Mouse (Mus musculus): ENCODE data around the gene Dhrs13. TPM values are rescaled to one million over a fixed set of nuclear protein-coding genes. Genes with fewer than 3 reads are reported as not detected.
"Not testable (repeated sequence)": the region's sequence is repeated elsewhere in the genome, so short reads cannot be mapped to it uniquely, and the experiment has no call there.

Gene Dhrs13
- polyA plus RNA-seq, 1 experiment from 2014 or later, result 19.7 TPM

DNA sequence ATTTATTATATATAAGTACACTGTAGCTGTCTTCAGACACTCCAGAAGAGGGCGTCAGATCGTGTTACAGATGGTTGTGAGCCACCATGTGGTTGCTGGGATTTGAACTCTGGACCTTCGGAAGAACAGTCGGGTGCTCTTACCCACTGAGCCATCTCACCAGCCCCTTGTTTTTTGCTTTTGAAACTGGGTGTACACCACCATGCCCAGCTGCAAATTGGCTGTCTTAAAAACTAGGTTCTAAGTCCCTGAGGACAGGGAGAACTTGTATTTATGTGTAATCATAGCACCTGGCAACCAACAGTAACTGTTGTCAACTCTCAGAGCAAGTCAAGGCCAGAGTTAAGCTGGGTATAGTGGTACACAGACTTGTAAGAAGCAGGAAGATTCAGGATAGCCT lies 16.6 kb downstream of the Dhrs13 start:
- H3K4me1 ChIP-seq; H3K27me3 ChIP-seq; H3K27ac ChIP-seq (replicated peaks); H3K4me2 ChIP-seq (replicated peaks); H3K9me3 ChIP-seq (replicated peaks); H3K4me3 ChIP-seq (replicated peaks); H3K9ac ChIP-seq; ATAC-seq (ENCODE audit: insufficient number of reproducible peaks, low FRiP score, low TSS enrichment, low read depth): not testable (repeated sequence)
- WGBS, result 85% methylated on average over 4 of the region's 4 CpGs
- peaks cover 33% of the 10 kb centered on the region for H3K36me3 ChIP-seq

DNA sequence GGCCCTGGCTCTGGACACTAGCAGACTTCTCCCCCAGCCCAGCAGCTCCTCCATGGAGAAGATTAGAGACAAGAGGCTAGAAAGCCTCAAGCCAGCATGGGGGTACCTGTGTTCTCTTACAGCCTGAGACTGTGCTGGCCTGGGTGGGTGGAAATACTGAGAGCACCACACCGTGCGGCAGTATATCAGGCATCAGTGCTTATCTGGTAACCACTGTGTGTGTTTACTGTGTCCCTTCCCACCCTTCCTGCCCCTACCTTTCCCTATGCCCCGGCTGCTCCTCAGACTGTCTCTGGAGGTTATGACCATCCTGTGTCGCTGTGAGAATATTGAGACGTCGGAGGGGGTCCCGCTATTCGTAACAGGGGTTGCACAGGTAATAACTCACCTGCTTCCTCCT lies 21.0 kb downstream of the Dhrs13 start:
- Histone ChIP-seq H3K4me3 (replicated peaks) (no peak overlapping the region), H3K4me2 (replicated peaks) (no peak overlapping the region), H3K27me3 (no peaks in the 10 kb centered on the region), H3K9me3 (replicated peaks) (no peaks in the 10 kb centered on the region), H3K27ac (replicated peaks) (no peak overlapping the region), H3K4me1 (no peaks in the 10 kb centered on the region), H3K36me3 (peaks cover 64% of the 10 kb centered on the region), H3K9ac (no peak overlapping the region)
- 93% methylated on average over 8 of the region's 8 CpGs for WGBS
- no peak for ATAC-seq (ENCODE audit: insufficient number of reproducible peaks, low FRiP score, low TSS enrichment, low read depth)

- Histone ChIP-seq H3K4me1 (no peaks in the 10 kb centered on the region), H3K4me3 (replicated peaks) (no peak overlapping the region), H3K27ac (replicated peaks) (no peak overlapping the region), H3K4me2 (replicated peaks) (no peak overlapping the region), H3K36me3 (peaks cover 58% of the 10 kb centered on the region), H3K27me3 (no peaks in the 10 kb centered on the region), H3K9me3 (replicated peaks) (no peaks in the 10 kb centered on the region), H3K9ac (no peak overlapping the region)
- WGBS, result 80% methylated on average over 8 of the region's 8 CpGs
- no peak for ATAC-seq (ENCODE audit: insufficient number of reproducible peaks, low FRiP score, low TSS enrichment, low read depth)
Measured at GRCm38 (mm10) chr11:78056946-78057345, 24.9 kb downstream of the Dhrs13 start.

DNA sequence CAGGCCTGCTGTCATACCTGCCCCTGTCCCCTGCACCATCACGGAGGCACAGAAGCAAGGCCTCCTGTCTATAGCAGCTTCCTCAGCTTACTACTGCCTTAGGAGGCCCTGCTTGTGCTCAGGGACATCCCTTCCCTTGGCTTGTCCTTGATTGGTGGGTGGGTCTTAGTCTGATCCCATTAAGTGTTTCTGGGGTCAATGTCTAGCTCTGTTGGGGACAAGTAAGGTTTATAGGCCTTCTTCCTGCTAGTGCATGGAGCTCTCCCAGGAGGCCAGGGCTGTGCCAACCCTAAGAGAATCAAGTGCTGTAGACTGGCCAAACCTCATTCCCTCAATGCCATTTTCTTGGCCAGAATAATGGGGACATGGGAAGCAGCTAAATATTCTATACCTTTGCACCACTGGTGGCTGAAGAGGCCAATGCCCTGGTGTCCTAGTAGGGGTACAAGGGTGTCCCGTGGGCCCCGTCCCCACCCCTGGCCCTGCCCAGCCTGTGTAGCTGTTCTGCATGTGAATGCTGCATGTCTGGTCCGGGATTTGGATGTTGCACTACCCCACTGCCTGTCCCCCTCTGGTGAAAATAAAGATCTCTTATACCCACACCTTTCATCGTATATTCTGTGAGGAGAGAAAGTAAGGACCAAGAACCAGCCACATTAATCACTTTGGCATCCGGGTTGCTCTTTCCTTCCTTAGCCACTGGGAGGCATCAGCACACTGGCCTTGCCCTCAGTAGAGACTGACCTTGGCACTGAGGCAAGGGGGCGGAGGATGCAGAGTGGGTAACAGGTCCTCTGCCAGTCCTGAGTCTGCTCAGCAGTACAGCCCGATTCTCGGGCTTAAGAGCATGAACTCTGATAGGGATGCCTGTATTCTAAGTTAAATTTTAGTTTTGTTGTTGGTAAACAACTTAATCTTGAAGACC lies 28.0 kb downstream of the Dhrs13 start:
- Histone ChIP-seq H3K27ac (replicated peaks) (no peak overlapping the region), H3K36me3 (peaks cover 39% of the 10 kb centered on the region), H3K4me2 (replicated peaks) (no peak overlapping the region), H3K9me3 (replicated peaks) (no peaks in the 10 kb centered on the region), H3K9ac (no peak overlapping the region), H3K4me3 (replicated peaks) (no peak overlapping the region), H3K27me3 (no peaks in the 10 kb centered on the region), H3K4me1 (no peaks in the 10 kb centered on the region)
- 53% methylated on average over 9 of the region's 9 CpGs for WGBS
- ATAC-seq (ENCODE audit: insufficient number of reproducible peaks, low FRiP score, low TSS enrichment, low read depth), result peak; percentile 61; the same call in 1 of the 2 replicates

GRCm38 (mm10) chr11:78062563-78062962 lies 30.5 kb downstream of the Dhrs13 start:
- Histone ChIP-seq H3K36me3 (peaks cover 23% of the 10 kb centered on the region), H3K4me2 (replicated peaks) (no peak overlapping the region), H3K9ac (no peak overlapping the region), H3K4me1 (no peaks in the 10 kb centered on the region), H3K27ac (replicated peaks) (no peak overlapping the region), H3K4me3 (replicated peaks) (no peak overlapping the region), H3K27me3 (no peaks in the 10 kb centered on the region), H3K9me3 (replicated peaks) (no peaks in the 10 kb centered on the region)
- ATAC-seq (ENCODE audit: insufficient number of reproducible peaks, low FRiP score, low TSS enrichment, low read depth), result no peak
- WGBS, result 84% methylated on average over 1 of the region's 1 CpGs

DNA sequence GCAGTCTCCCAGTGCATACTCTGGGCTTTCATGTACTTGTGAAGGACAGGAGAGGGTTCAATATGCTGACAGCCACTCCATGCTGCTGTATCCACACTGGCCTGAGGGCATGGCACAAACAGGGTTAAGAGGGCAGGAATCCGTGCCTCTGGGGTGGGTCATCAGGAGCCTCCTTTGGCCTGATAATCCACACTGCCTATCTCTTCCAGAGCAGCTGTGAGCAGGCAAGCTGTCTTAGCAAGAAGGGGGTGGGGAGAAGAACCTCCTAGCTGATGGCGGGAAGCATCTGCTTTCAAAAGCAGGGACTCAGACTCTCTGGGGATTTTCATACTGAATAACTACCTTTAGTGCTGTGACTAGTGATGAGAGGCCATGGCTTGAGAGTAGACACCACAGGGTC lies 33.8 kb downstream of the Dhrs13 start:
- no peak overlapping the region for H3K4me2 ChIP-seq (replicated peaks)
- 35% methylated on average over 2 of the region's 2 CpGs for WGBS
- H3K4me1 ChIP-seq, result no peaks in the 10 kb centered on the region
- ATAC-seq (ENCODE audit: insufficient number of reproducible peaks, low FRiP score, low TSS enrichment, low read depth), result no peak
- no peaks in the 10 kb centered on the region for H3K27me3 ChIP-seq
- no peaks in the 10 kb centered on the region for H3K9me3 ChIP-seq (replicated peaks)
- no peak overlapping the region for H3K27ac ChIP-seq (replicated peaks)
- H3K4me3 ChIP-seq (replicated peaks), result no peak overlapping the region
- H3K36me3 ChIP-seq, result no peaks in the 10 kb centered on the region
- H3K9ac ChIP-seq, result no peak overlapping the region

- H3K9ac ChIP-seq, result no peak overlapping the region
- no peak overlapping the region for H3K27ac ChIP-seq (replicated peaks)
- WGBS, result 70% methylated on average over 2 of the region's 2 CpGs
Measured at GRCm38 (mm10) chr11:78066641-78067040, 34.6 kb downstream of the Dhrs13 start.

DNA sequence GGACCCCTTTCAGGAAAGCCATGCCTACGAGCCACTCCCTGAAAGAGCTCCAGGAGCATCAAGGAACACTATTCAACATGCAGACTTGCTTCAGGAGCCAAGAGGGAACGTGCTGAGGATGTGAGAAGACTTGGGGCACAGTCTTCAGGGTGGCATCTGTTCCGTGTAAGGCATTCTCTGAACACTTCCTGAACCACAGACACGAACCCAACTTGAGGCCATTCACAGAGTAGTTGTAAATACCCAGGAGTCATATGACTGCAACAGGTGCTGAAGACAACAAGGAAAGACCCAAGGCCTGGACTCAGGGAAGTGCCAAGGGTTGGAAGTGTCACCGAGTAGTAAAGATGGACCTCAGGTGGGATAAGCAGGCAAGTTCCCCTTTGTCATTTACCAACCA lies 35.5 kb downstream of the Dhrs13 start:
- Histone ChIP-seq H3K4me1 (no peaks in the 10 kb centered on the region), H3K27ac (replicated peaks) (no peak overlapping the region), H3K4me3 (replicated peaks) (no peak overlapping the region), H3K9me3 (replicated peaks) (no peaks in the 10 kb centered on the region), H3K27me3 (no peaks in the 10 kb centered on the region), H3K4me2 (replicated peaks) (no peak overlapping the region), H3K36me3 (peaks cover 8% of the 10 kb centered on the region; the same call in 1 of the 2 replicates), H3K9ac (no peak overlapping the region)
- no peak for ATAC-seq (ENCODE audit: insufficient number of reproducible peaks, low FRiP score, low TSS enrichment, low read depth)
- 64% methylated on average over 5 of the region's 5 CpGs for WGBS

More at GRCm38 (mm10) chr11:78066641-78067040, 34.6 kb downstream of the Dhrs13 start:
- no peak overlapping the region for H3K4me2 ChIP-seq (replicated peaks)
- H3K9me3 ChIP-seq (replicated peaks), result no peaks in the 10 kb centered on the region
- no peak overlapping the region for H3K4me3 ChIP-seq (replicated peaks)
- peaks cover 1% of the 10 kb centered on the region; the same call in 1 of the 2 replicates for H3K36me3 ChIP-seq
- no peaks in the 10 kb centered on the region for H3K4me1 ChIP-seq
- no peaks in the 10 kb centered on the region for H3K27me3 ChIP-seq
- no peak for ATAC-seq (ENCODE audit: insufficient number of reproducible peaks, low FRiP score, low TSS enrichment, low read depth)

- WGBS, result 76% methylated on average over 5 of the region's 5 CpGs
- no peak overlapping the region for H3K4me2 ChIP-seq (replicated peaks)
- H3K27me3 ChIP-seq, result no peaks in the 10 kb centered on the region
- H3K27ac ChIP-seq (replicated peaks), result no peak overlapping the region
- H3K9me3 ChIP-seq (replicated peaks), result no peaks in the 10 kb centered on the region
- no peaks in the 10 kb centered on the region for H3K4me1 ChIP-seq
- no peak for ATAC-seq (ENCODE audit: insufficient number of reproducible peaks, low FRiP score, low TSS enrichment, low read depth)
- no peak overlapping the region for H3K9ac ChIP-seq
- peaks cover 22% of the 10 kb centered on the region for H3K36me3 ChIP-seq
- no peak overlapping the region for H3K4me3 ChIP-seq (replicated peaks)
Measured at GRCm38 (mm10) chr11:78069130-78069529, 37.0 kb downstream of the Dhrs13 start.

GRCm38 (mm10) chr11:78069646-78070045 lies 37.6 kb downstream of the Dhrs13 start:
- H3K9ac ChIP-seq, result no peak overlapping the region
- no peaks in the 10 kb centered on the region for H3K9me3 ChIP-seq (replicated peaks)
- ATAC-seq (ENCODE audit: insufficient number of reproducible peaks, low FRiP score, low TSS enrichment, low read depth), result no peak
- 80% methylated on average over 6 of the region's 6 CpGs for WGBS
- peaks cover 27% of the 10 kb centered on the region for H3K36me3 ChIP-seq
- H3K27ac ChIP-seq (replicated peaks), result no peak overlapping the region
- no peaks in the 10 kb centered on the region for H3K4me1 ChIP-seq
- H3K27me3 ChIP-seq, result no peaks in the 10 kb centered on the region
- no peak overlapping the region for H3K4me2 ChIP-seq (replicated peaks)
- H3K4me3 ChIP-seq (replicated peaks), result no peak overlapping the region

GRCm38 (mm10) chr11:78071938-78072337 lies 39.9 kb downstream of the Dhrs13 start:
- H3K9ac ChIP-seq, result no peak overlapping the region
- no peaks in the 10 kb centered on the region for H3K27me3 ChIP-seq
- peaks cover 50% of the 10 kb centered on the region for H3K36me3 ChIP-seq
- H3K4me2 ChIP-seq (replicated peaks), result no peak overlapping the region
- H3K4me1 ChIP-seq, result no peaks in the 10 kb centered on the region
- no peak overlapping the region for H3K27ac ChIP-seq (replicated peaks)
- WGBS, result 76% methylated on average over 5 of the region's 5 CpGs
- ATAC-seq (ENCODE audit: insufficient number of reproducible peaks, low FRiP score, low TSS enrichment, low read depth), result no peak
- H3K4me3 ChIP-seq (replicated peaks), result no peak overlapping the region
- no peaks in the 10 kb centered on the region for H3K9me3 ChIP-seq (replicated peaks)

Measured in embryonic facial prominence, embryonic 15.5 days (tissue).